Mouse (Mus musculus): Measurements from ENCODE around the gene Sgsm1.

DNA sequence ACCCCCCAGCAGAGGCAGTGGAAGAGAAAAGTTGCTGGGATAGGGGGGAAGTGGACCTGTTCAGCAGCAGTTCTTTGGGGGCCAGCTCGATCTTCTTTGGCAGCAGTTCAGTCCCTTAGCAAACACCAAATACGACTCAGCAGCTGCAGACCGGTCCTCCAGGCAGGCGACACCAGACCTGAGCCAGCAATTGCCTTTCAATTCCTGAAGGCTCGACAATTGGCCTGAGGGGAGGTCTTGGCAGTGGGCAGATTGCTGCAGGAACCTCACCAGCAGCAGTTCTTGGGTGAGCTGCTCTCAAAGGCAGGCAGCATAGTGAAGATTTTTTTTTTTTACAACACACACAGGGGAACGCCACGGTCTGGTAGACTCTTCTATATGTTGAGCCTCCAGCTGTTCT lies 39.2 kb upstream of the Sgsm1 start:
- TF ChIP-seq CTCF (IDR thresholded peaks at IDR 0.05; ENCODE audit: low read depth, low read length): no peak
- TF ChIP-seq TAL1 (conservative IDR thresholded peaks at IDR 0.05; ENCODE audit: low read depth, low read length): no peak
- TF ChIP-seq GATA1 (IDR thresholded peaks at IDR 0.05; ENCODE audit: borderline replicate concordance, low read length): no peak
- TF ChIP-seq POLR2AphosphoS5 (IDR thresholded peaks at IDR 0.05; ENCODE audit: insufficient replicate concordance, low read depth, low read length): no peak

Measured in G1E (cell line).